ENCODE assay signal across 9 mouse cellular contexts in the genomic region with DNA sequence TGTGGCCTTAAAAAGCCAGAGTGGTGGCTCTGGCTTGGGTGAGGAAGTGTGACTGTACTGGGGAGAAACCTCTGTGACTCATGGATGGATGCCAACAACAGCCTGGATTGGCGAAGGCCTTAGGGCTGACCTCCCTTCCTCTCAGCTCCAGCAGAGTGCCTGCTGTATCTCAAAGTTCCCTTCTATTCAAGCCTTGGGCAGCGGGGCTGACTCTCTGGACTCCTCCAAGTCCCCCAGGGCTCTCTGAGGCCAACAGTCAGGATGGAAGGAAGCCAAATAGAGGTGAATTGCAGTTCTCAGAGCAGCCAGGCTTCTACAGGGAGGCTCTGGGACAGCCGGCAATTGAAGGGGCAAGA.
DNase-seq lines count a peak whose midpoint lies in the region; ATAC-seq and TF ChIP-seq lines count a peak whose summit lies in the region.
"Had no signal": no experiment of that assay in that cellular context is flagged by ENCODE, and none has a peak within 500 bp of the region (broad histone marks: within the 10 kb centered on the region; RNA-seq: fewer than 3 reads in every experiment).

No protein-coding gene starts in this region.

- peak overlapping the region; percentile 57; the same call in 1 of the 2 replicates for H3K27ac ChIP-seq in forebrain, embryonic 15.5 days (replicated peaks)
- H3K27ac ChIP-seq in forebrain, postnatal 0 days (ENCODE audit: low read depth, low read length): no peak overlapping the region
- H3K27ac ChIP-seq in liver, embryonic 11.5 days (ENCODE audit: low read depth, low read length): no peak overlapping the region

- intact Hi-C loops in heart, postnatal 36 days (cut with DNase I): no loop called here

- no peak overlapping the region for H3K4me2 ChIP-seq in forebrain, embryonic 15.5 days (replicated peaks)
- H3K4me2 ChIP-seq in forebrain, postnatal 0 days (ENCODE audit: low read depth): no peak overlapping the region
- H3K4me2 ChIP-seq in liver, embryonic 11.5 days: no peak overlapping the region

- H3K4me1 ChIP-seq in forebrain, embryonic 15.5 days: peaks cover 31% of the 10 kb centered on the region
- H3K4me1 ChIP-seq in forebrain, postnatal 0 days (ENCODE audit: insufficient read depth): peaks cover 14% of the 10 kb centered on the region
- H3K4me1 ChIP-seq in liver, embryonic 11.5 days (replicated peaks; ENCODE audit: control insufficient read depth, insufficient read depth, low read length): no peaks in the 10 kb centered on the region

- H3K9ac ChIP-seq in forebrain, embryonic 15.5 days (replicated peaks): no peak overlapping the region
- H3K9ac ChIP-seq in forebrain, postnatal 0 days: no peak overlapping the region; the same call in 1 of the 2 replicates
- no peak overlapping the region for H3K9ac ChIP-seq in liver, embryonic 11.5 days (ENCODE audit: low read depth, low read length)

- H3K36me3 ChIP-seq in forebrain, embryonic 15.5 days: no peaks in the 10 kb centered on the region
- H3K36me3 ChIP-seq in forebrain, postnatal 0 days (ENCODE audit: insufficient read depth): no peaks in the 10 kb centered on the region
- no peaks in the 10 kb centered on the region for H3K36me3 ChIP-seq in liver, embryonic 11.5 days (ENCODE audit: control insufficient read depth, insufficient read depth, low read length)

- no peak for ATAC-seq in forebrain, embryonic 15.5 days (replicated peaks)
- no peak for ATAC-seq in forebrain, postnatal 0 days
- no peak; the same call in 1 of the 2 replicates for ATAC-seq in liver, embryonic 11.5 days (replicated peaks; ENCODE audit: low FRiP score)

- no peaks in the 10 kb centered on the region for H3K27me3 ChIP-seq in forebrain, embryonic 15.5 days
- H3K27me3 ChIP-seq in forebrain, postnatal 0 days (ENCODE audit: insufficient read depth, low read length): no peaks in the 10 kb centered on the region
- H3K27me3 ChIP-seq in liver, embryonic 11.5 days (replicated peaks; ENCODE audit: control insufficient read depth, insufficient read depth, low read length): no peaks in the 10 kb centered on the region

- WGBS in forebrain, embryonic 15.5 days: 60% methylated on average over 3 of the region's 3 CpGs
- WGBS in forebrain, postnatal 0 days: 40% methylated on average over 3 of the region's 3 CpGs
- WGBS in liver, embryonic 11.5 days: 75% methylated on average over 3 of the region's 3 CpGs

- H3K4me3 ChIP-seq in forebrain, embryonic 15.5 days: no peak overlapping the region
- no peak overlapping the region for H3K4me3 ChIP-seq in forebrain, postnatal 0 days (ENCODE audit: low read depth, low read length)
- H3K4me3 ChIP-seq in liver, embryonic 11.5 days (ENCODE audit: low read depth, low read length): no peak overlapping the region

- TF ChIP-seq CTCF in forebrain, postnatal 0 days (IDR thresholded peaks at IDR 0.05; ENCODE audit: low read depth): no peak

- DNase-seq in forebrain, postnatal 0 days: no peak
- DNase-seq in cerebellum, adult 11-12 months: peak; percentile 23
- peak; percentile 22 to 30 for DNase-seq in heart, postnatal 36 days
- peak; percentile 12 for DNase-seq in lung, postnatal 25 days (ENCODE audit: low spot score)
- no peak for DNase-seq in liver, embryonic 11.5 days (ENCODE audit: low spot score)
- DNase-seq in embryo, embryonic 10.5 days (ENCODE audit: low spot score): no peak
- no peak for DNase-seq in embryo, embryonic 10 days (ENCODE audit: low spot score)
- DNase-seq: liver had no signal

- H3K9me3 ChIP-seq in forebrain, embryonic 15.5 days: 0 out of 2 replicates have a peak, but pooled peaks cover 3% of the 10 kb centered on the region
- no peaks in the 10 kb centered on the region for H3K9me3 ChIP-seq in forebrain, postnatal 0 days (ENCODE audit: low read length)
- peaks cover 16% of the 10 kb centered on the region; the same call in 1 of the 2 replicates for H3K9me3 ChIP-seq in liver, embryonic 11.5 days (ENCODE audit: control insufficient read depth, low read length)

Comparison
In these comparisons a context has a peak if more than half of its experiments do, and no peak if none do; other contexts are left out.
1. DNase-seq: peak in cerebellum, adult 11-12 months (single experiment), heart, postnatal 36 days (2 of 2) and lung, postnatal 25 days (single experiment); none in forebrain, postnatal 0 days (single experiment), liver, embryonic 11.5 days (single experiment), embryo, embryonic 10.5 days (single experiment) and embryo, embryonic 10 days (single experiment).